Mouse (Mus musculus) lung, embryonic 16.5 days (tissue): Measurements from ENCODE around the gene Nfkbid. TPM values are rescaled to one million over a fixed set of nuclear protein-coding genes. Genes with fewer than 3 reads are reported as not detected.
"Not testable (repeated sequence)": the region's sequence is repeated elsewhere in the genome, so short reads cannot be mapped to it uniquely, and the experiment has no call there.

Source experiments
- ATAC-seq: fragments of 200-750 bp; cut with Nextera tagmentation; 2 replicates; pipeline ENCODE4 v1.8.0; 2017; ENCODE audit warnings: low read depth, mild to moderate bottlenecking, moderate library complexity
- H3K27ac ChIP-seq: fragments of 300-500 bp; sonication (generic); 2 replicates; pipeline ENCODE4 v1.5.1; 2014; ENCODE audit warnings: mild to moderate bottlenecking, control low read depth, low read length
- H3K27me3 ChIP-seq: fragments of 300-500 bp; sonication (generic); 2 replicates; pipeline ENCODE4 v1.6.1; 2014; ENCODE audit warnings: low read depth, low read length, mixed read lengths; ENCODE audit not compliant: control insufficient read depth, insufficient read depth
- H3K36me3 ChIP-seq: fragments of 300-500 bp; sonication (generic); 2 replicates; pipeline ENCODE4 v1.6.1; 2014; ENCODE audit warnings: low read length; ENCODE audit not compliant: control insufficient read depth, insufficient read depth
- H3K4me1 ChIP-seq: fragments of 300-500 bp; sonication (generic); replicated peaks from 2 replicates; pipeline ENCODE4 v1.6.1; 2014; ENCODE audit warnings: low read length, mixed read lengths; ENCODE audit not compliant: control insufficient read depth, insufficient read depth
- H3K4me2 ChIP-seq: fragments of 300-500 bp; sonication (generic); 2 replicates; pipeline ENCODE4 v1.6.1; 2014; ENCODE audit warnings: low read depth, low read length, control low read depth
- H3K4me3 ChIP-seq: fragments of 300-500 bp; sonication (generic); 2 replicates; pipeline ENCODE4 v1.5.1; 2014; ENCODE audit warnings: mild to moderate bottlenecking, low read length, control low read depth
- H3K9ac ChIP-seq: fragments of 300-500 bp; sonication (generic); 2 replicates; pipeline ENCODE4 v1.6.1; 2014; ENCODE audit warnings: low read length, control low read depth
- H3K9me3 ChIP-seq: fragments of 300-500 bp; sonication (generic); 2 replicates; pipeline ENCODE4 v1.6.1; 2016; ENCODE audit warnings: low read length; ENCODE audit not compliant: control insufficient read depth
- WGBS: fragments of 180-500 bp; shearing (Covaris S2); extraction: QIAGEN DNeasy Blood & Tissue Kit; methylation state at CpG from one replicate; pipeline ENCODE4 v1.1.7; 2014; 5-methylcytosine and 5-hydroxymethylcytosine counted together
- polyA plus RNA-seq: library from polyadenylated mRNA; unstranded; fragments of >200 nt; fragmentation: Nextera tagmentation; extraction: Ambion mirVana; gene quantifications from 2 replicates; pipeline ENCODE4 v1.2.1, GENCODE M21; 2015

Nfkbid gene
- polyA plus RNA-seq, 1 experiment from 2014 or later, result 2.0 TPM

DNA sequence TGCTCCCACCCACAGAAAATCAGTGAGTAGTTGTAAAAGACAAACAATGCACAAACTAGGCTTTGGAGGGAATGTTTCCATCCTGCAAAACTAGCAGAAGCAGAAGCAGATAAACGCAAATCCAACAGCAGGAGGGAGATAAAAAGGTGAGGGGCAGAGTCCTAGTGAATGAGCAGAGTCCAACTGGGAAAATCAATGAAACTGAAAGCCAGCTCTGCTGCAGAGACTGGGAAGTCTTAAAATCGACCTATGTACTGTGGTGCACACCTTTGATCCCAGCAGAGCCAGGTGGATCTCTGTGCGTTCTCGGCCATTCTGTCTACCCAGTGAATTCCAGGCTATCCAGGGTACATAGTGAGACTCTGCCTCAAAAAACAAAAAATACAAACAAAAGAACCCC, 53.5 kb downstream of the Nfkbid start:
- ATAC-seq, result no peak
- Histone ChIP-seq H3K36me3 (no peaks in the 10 kb centered on the region), H3K9ac (no peak overlapping the region), H3K27ac (no peak overlapping the region), H3K4me1 (no peaks in the 10 kb centered on the region), H3K4me3 (no peak overlapping the region), H3K9me3 (no peaks in the 10 kb centered on the region), H3K27me3 (no peaks in the 10 kb centered on the region), H3K4me2 (no peak overlapping the region)
- 58% methylated on average over 4 of the region's 4 CpGs for WGBS

DNA sequence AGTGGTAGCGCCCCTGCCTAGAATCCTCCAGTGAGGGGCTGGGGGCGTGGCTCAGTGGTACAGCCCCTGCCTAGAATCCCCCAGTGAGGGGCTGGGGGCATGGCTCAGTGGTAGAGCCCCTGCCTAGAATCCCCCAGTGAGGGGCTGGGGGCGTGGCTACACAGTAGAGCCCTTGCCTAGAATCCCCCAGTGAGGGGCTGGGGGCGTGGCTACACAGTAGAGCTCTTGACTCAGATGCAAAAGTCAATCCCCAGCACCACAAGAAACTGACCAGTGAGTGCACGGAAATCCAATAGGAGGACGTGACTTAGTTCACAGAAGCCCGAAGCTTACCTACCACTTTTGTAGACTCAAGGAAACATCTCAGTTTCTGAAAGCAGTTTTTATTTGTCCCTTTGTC, 54.6 kb downstream of the Nfkbid start:
- not testable (repeated sequence) for H3K27me3 ChIP-seq, H3K9me3 ChIP-seq, H3K4me2 ChIP-seq, H3K9ac ChIP-seq, H3K4me3 ChIP-seq, H3K27ac ChIP-seq, H3K4me1 ChIP-seq, ATAC-seq, H3K36me3 ChIP-seq
- 77% methylated on average over 7 of the region's 7 CpGs for WGBS

DNA sequence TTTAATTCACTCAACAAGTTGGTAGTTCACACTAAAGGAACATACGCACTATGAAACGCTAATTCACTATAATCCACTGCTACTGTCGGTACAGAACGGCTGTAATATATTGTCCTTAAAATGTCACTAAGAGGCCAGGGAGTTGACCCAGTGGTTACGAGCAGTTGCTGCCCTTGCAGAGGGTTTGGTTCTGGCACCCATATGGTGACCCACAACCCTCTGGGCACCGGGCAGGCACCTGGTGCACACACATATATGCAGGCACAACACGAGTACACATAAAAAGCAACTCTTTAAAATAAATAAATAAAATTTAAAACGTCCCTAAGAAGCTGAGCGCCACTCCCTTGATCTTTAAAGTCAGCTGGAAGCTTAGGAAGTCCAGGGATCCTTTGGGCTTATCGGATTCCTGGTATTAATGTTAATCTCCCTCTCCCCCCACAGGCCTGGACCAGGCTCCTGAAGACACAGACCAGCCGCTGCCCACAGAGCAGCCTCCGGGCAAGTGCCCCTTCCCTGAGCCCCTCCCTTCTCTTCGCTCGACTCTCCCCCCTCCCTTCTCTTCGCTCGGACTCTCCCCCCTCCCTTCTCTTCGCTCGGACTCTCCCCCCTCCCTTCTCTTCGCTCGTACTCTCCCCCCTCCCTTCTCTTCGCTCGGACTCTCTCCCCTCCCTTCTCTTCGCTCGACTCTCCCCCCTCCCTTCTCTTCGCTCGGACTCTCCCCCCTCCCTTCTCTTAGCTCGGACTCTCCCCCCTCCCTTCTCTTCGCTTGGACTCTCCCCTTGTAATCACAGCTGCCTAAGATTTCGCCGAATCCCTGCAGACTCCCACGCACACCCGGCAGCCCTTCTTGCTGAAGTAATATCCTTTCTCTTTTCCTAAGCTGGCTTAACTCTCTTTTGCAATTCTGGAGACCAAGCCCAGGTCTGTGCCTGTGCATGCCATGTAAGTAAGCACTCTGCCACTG, 56.2 kb downstream of the Nfkbid start:
- ATAC-seq, result no peak
- peak overlapping the region; percentile 23 for H3K4me3 ChIP-seq
- no peak overlapping the region for H3K27ac ChIP-seq
- no peaks in the 10 kb centered on the region for H3K9me3 ChIP-seq
- H3K4me1 ChIP-seq, result no peaks in the 10 kb centered on the region
- H3K27me3 ChIP-seq, result no peaks in the 10 kb centered on the region
- H3K4me2 ChIP-seq, result peak overlapping the region; percentile 42
- no peaks in the 10 kb centered on the region for H3K36me3 ChIP-seq
- 7% methylated on average over 31 of the region's 32 CpGs for WGBS
- no peak overlapping the region for H3K9ac ChIP-seq

Other genes with a start within 250 kb of the Nfkbid start
- 17.1 and 20.2 TPM in 2 replicates for gene Cox7a1, start 237.6 kb upstream of the Nfkbid start, polyA plus RNA-seq
- 91.2 and 99.5 TPM in 2 replicates for gene Capns1, start 222.9 kb upstream of the Nfkbid start, polyA plus RNA-seq
- 146 and 152 TPM in 2 replicates for gene Polr2i, start 189.8 kb upstream of the Nfkbid start, polyA plus RNA-seq
- gene Tbcb, start 189.5 kb upstream of the Nfkbid start, polyA plus RNA-seq, result 156 and 161 TPM in 2 replicates
- gene Ovol3, start 186.0 kb upstream of the Nfkbid start, polyA plus RNA-seq, result 0.30 TPM in 1 of 2 replicates, not detected in the other
- 0.48 and 0.83 TPM in 2 replicates for gene Thap8, start 141.6 kb upstream of the Nfkbid start, polyA plus RNA-seq
- 11.8 and 12.2 TPM in 2 replicates for gene Wdr62, start 141.3 kb upstream of the Nfkbid start, polyA plus RNA-seq
- gene Clip3, start 130.0 kb upstream of the Nfkbid start, polyA plus RNA-seq, result 15.9 and 20.7 TPM in 2 replicates
- 82.1 and 84.4 TPM in 2 replicates for gene Alkbh6, start 113.0 kb upstream of the Nfkbid start, polyA plus RNA-seq
- 32.5 and 33.6 TPM in 2 replicates for gene Syne4, start 106.9 kb upstream of the Nfkbid start, polyA plus RNA-seq
- gene E130208F15Rik, start 100.0 kb upstream of the Nfkbid start, polyA plus RNA-seq, result 0.38 TPM in 1 of 2 replicates, not detected in the other
- 14.5 and 15.8 TPM in 2 replicates for gene Sdhaf1, start 97.8 kb upstream of the Nfkbid start, polyA plus RNA-seq
- 3.5 and 3.9 TPM in 2 replicates for gene Lrfn3, start 59.0 kb upstream of the Nfkbid start, polyA plus RNA-seq
- 53.5 and 63.9 TPM in 2 replicates for gene Tyrobp, start 8.0 kb upstream of the Nfkbid start, polyA plus RNA-seq
- gene Hcst, start 1.9 kb upstream of the Nfkbid start, polyA plus RNA-seq, result 2.0 and 2.6 TPM in 2 replicates
- gene Aplp1, start 23.8 kb downstream of the Nfkbid start, polyA plus RNA-seq, result 20.4 and 22.3 TPM in 2 replicates
- not detected in 2 replicates for gene Kirrel2, start 36.0 kb downstream of the Nfkbid start, polyA plus RNA-seq
- gene Nphs1, start 36.6 kb downstream of the Nfkbid start, polyA plus RNA-seq, result not detected in 2 replicates
- 0.41 and 2.4 TPM in 2 replicates for gene Prodh2, start 71.9 kb downstream of the Nfkbid start, polyA plus RNA-seq
- gene Arhgap33, start 113.3 kb downstream of the Nfkbid start, polyA plus RNA-seq, result 7.6 and 7.8 TPM in 2 replicates
- gene Hspb6, start 130.4 kb downstream of the Nfkbid start, polyA plus RNA-seq, result 32.0 and 34.0 TPM in 2 replicates
- 12.9 and 14.9 TPM in 2 replicates for gene Proser3, start 130.6 kb downstream of the Nfkbid start, polyA plus RNA-seq
- 38.1 and 46.1 TPM in 2 replicates for gene Lin37, start 138.1 kb downstream of the Nfkbid start, polyA plus RNA-seq
- 95.5 and 96.3 TPM in 2 replicates for gene U2af1l4, start 141.6 kb downstream of the Nfkbid start, polyA plus RNA-seq
- gene Gm49396, start 141.6 kb downstream of the Nfkbid start, polyA plus RNA-seq, result 14.3 and 18.2 TPM in 2 replicates
- 144 and 146 TPM in 2 replicates for gene Psenen, start 141.9 kb downstream of the Nfkbid start, polyA plus RNA-seq
- gene Igflr1, start 143.7 kb downstream of the Nfkbid start, polyA plus RNA-seq, result 4.2 and 6.4 TPM in 2 replicates
- gene Kmt2b, start 167.0 kb downstream of the Nfkbid start, polyA plus RNA-seq, result 8.7 and 10.0 TPM in 2 replicates
- gene Zbtb32, start 177.2 kb downstream of the Nfkbid start, polyA plus RNA-seq, result 4.5 and 4.6 TPM in 2 replicates
- 1.8 and 1.9 TPM in 2 replicates for gene Upk1a, start 191.1 kb downstream of the Nfkbid start, polyA plus RNA-seq
- 902 and 945 TPM in 2 replicates for gene Cox6b1, start 204.4 kb downstream of the Nfkbid start, polyA plus RNA-seq
- gene Etv2, start 214.1 kb downstream of the Nfkbid start, polyA plus RNA-seq, result not detected in 2 replicates
- 106 and 110 TPM in 2 replicates for gene Rbm42, start 228.6 kb downstream of the Nfkbid start, polyA plus RNA-seq
- gene Haus5, start 243.3 kb downstream of the Nfkbid start, polyA plus RNA-seq, result 49.6 and 58.2 TPM in 2 replicates
- not detected in 2 replicates for gene Pmis2, start 249.9 kb downstream of the Nfkbid start, polyA plus RNA-seq